Mouse (Mus musculus) MEL (cell line): ENCODE measurements around the gene Colgalt2. TPM values are rescaled to one million over a fixed set of nuclear protein-coding genes. Genes with fewer than 3 reads are reported as not detected.

Source experiments
- DNase-seq: peaks from one replicate; pipeline ENCODE4 v3.0.0; 2011; ENCODE audit warnings: low read depth, low spot score
- H3K27ac ChIP-seq: 2 replicates; pipeline ENCODE4 v1.5.1; 2012; ENCODE audit warnings: low read depth, mild to moderate bottlenecking, control low read depth, low read length, moderate library complexity; ENCODE audit not compliant: control insufficient read depth
- H3K27me3 ChIP-seq, 2 experiments: fragments of 150-350 bp in 1 of 2; sonication (generic) in 1 of 2; 2 replicates each; pipeline ENCODE4 v1.6.1; 2012; ENCODE audit warnings: low read length in 2 of 2, mild to moderate bottlenecking in 2 of 2, improper control_type of control experiment in 1 of 2, moderate library complexity in 1 of 2; ENCODE audit not compliant: insufficient read depth in 2 of 2, control insufficient read depth in 1 of 2
- H3K36me3 ChIP-seq, 2 experiments: 2 replicates each; pipeline ENCODE4 v1.6.1; 2012 to 2014; ENCODE audit warnings: low read length in 2 of 2, improper control_type of control experiment in 1 of 2, inconsistent platforms in 1 of 2, mild to moderate bottlenecking in 1 of 2; ENCODE audit not compliant: insufficient read depth in 2 of 2, control insufficient read depth in 1 of 2
- H3K4me1 ChIP-seq, 2 experiments: fragments of 150-350 bp in 1 of 2; sonication (generic) in 1 of 2; 2 replicates each; pipeline ENCODE4 v1.6.1; 2012; ENCODE audit warnings: low read length in 2 of 2, improper control_type of control experiment in 1 of 2, mild to moderate bottlenecking in 1 of 2; ENCODE audit not compliant: insufficient read depth in 2 of 2, control insufficient read depth in 1 of 2
- H3K4me3 ChIP-seq, 2 experiments: fragments of 150-350 bp in 1 of 2; sonication (generic) in 1 of 2; 2 replicates each; pipeline ENCODE4 v1.5.1; 2012; ENCODE audit warnings: low read depth in 2 of 2, low read length in 2 of 2, mild to moderate bottlenecking in 2 of 2, moderate library complexity in 2 of 2, control low read depth in 1 of 2, improper control_type of control experiment in 1 of 2; ENCODE audit not compliant: control insufficient read depth in 1 of 2, insufficient read depth in 1 of 2
- H3K79me2 ChIP-seq: 2 replicates; pipeline ENCODE4 v1.6.1; 2012; ENCODE audit warnings: mild to moderate bottlenecking, low read length, moderate library complexity; ENCODE audit not compliant: control insufficient read depth, poor library complexity, insufficient read depth
- H3K9ac ChIP-seq: 2 replicates; pipeline ENCODE4 v1.6.1; 2012; ENCODE audit warnings: low read depth, mild to moderate bottlenecking, control low read depth, low read length, moderate library complexity; ENCODE audit not compliant: control insufficient read depth, poor library complexity, severe bottlenecking
- H3K9me3 ChIP-seq: fragments of 150-350 bp; sonication (generic); replicated peaks from 2 replicates; pipeline ENCODE4 v1.6.1; 2012; ENCODE audit warnings: mild to moderate bottlenecking, low read length, improper control_type of control experiment, moderate library complexity; ENCODE audit not compliant: insufficient read depth
- BHLHE40 ChIP-seq: IDR thresholded peaks from 2 replicates; pipeline ENCODE4 v1.6.1; 2012; ENCODE audit warnings: low read depth, mild to moderate bottlenecking, inconsistent platforms, low read length, improper control_type of control experiment, borderline replicate concordance
- CHD1 ChIP-seq: IDR thresholded peaks from 2 replicates; pipeline ENCODE4 v1.6.1; 2012; ENCODE audit warnings: low read depth, mild to moderate bottlenecking, inconsistent platforms, low read length, improper control_type of control experiment
- CHD2 ChIP-seq: IDR thresholded peaks from 2 replicates; pipeline ENCODE4 v1.6.1; 2011; ENCODE audit warnings: low read length, improper control_type of control experiment
- CTCF ChIP-seq, 3 experiments: IDR thresholded peaks in 2 of 3; conservative IDR thresholded peaks in 1 of 3; 2 replicates each; pipeline ENCODE4 v1.5.1; 2011 to 2012; ENCODE audit warnings: low read length in 3 of 3, low read depth in 2 of 3, mild to moderate bottlenecking in 2 of 3, improper control_type of control experiment in 1 of 3, inconsistent platforms in 1 of 3, mixed read lengths in 1 of 3, moderate library complexity in 1 of 3; ENCODE audit not compliant: control insufficient read depth in 1 of 3, insufficient read depth in 1 of 3, poor library complexity in 1 of 3, severe bottlenecking in 1 of 3
- ELF1 ChIP-seq: IDR thresholded peaks from 2 replicates; pipeline ENCODE4 v1.6.1; 2014; ENCODE audit warnings: low read depth, mild to moderate bottlenecking, inconsistent platforms, low read length, improper control_type of control experiment, moderate library complexity
- EP300 ChIP-seq, 2 experiments: IDR thresholded peaks; 2 replicates each; pipeline ENCODE4 v1.6.1; 2011; ENCODE audit warnings: improper control_type of control experiment in 2 of 2, low read length in 2 of 2, low read depth in 1 of 2, mild to moderate bottlenecking in 1 of 2
- GATA1 ChIP-seq: IDR thresholded peaks from 2 replicates; pipeline ENCODE4 v1.6.1; 2011; ENCODE audit warnings: low read depth, low read length, improper control_type of control experiment
- MAFK ChIP-seq: IDR thresholded peaks from 2 replicates; pipeline ENCODE4 v1.6.1; 2011; ENCODE audit warnings: low read depth, mild to moderate bottlenecking, low read length, improper control_type of control experiment, borderline replicate concordance
- MXI1 ChIP-seq: IDR thresholded peaks from 2 replicates; pipeline ENCODE4 v1.6.1; 2011; ENCODE audit warnings: mild to moderate bottlenecking, low read depth, low read length, improper control_type of control experiment
- MYC ChIP-seq: IDR thresholded peaks from 2 replicates; pipeline ENCODE4 v1.6.1; 2011; ENCODE audit warnings: low read depth, mild to moderate bottlenecking, low read length, improper control_type of control experiment, moderate library complexity
- POLR2A ChIP-seq, 2 experiments: IDR thresholded peaks; 2 replicates each; pipeline ENCODE4 v1.6.1; 2011 to 2012; ENCODE audit warnings: low read length in 2 of 2, mild to moderate bottlenecking in 2 of 2, control low read depth in 1 of 2, improper control_type of control experiment in 1 of 2, low read depth in 1 of 2, moderate library complexity in 1 of 2; ENCODE audit not compliant: control insufficient read depth in 1 of 2, insufficient read depth in 1 of 2, poor library complexity in 1 of 2
- POLR2AphosphoS5 ChIP-seq: IDR thresholded peaks from 2 replicates; pipeline ENCODE4 v1.6.1; 2012; ENCODE audit warnings: low read depth, borderline replicate concordance, mild to moderate bottlenecking, inconsistent platforms, low read length, moderate library complexity, mixed read lengths
- RAD21 ChIP-seq: IDR thresholded peaks from 2 replicates; pipeline ENCODE4 v1.6.1; 2011; ENCODE audit warnings: mild to moderate bottlenecking, low read depth, low read length, improper control_type of control experiment
- RCOR1 ChIP-seq: IDR thresholded peaks from 2 replicates; pipeline ENCODE4 v1.6.1; 2012; ENCODE audit warnings: low read depth, mild to moderate bottlenecking, inconsistent platforms, low read length, improper control_type of control experiment
- SMC3 ChIP-seq: IDR thresholded peaks from 2 replicates; pipeline ENCODE4 v1.6.1; 2011; ENCODE audit warnings: low read depth, low read length, improper control_type of control experiment
- TAL1 ChIP-seq: IDR thresholded peaks from 2 replicates; pipeline ENCODE4 v1.6.1; 2012; ENCODE audit warnings: mild to moderate bottlenecking, inconsistent platforms, low read length, moderate library complexity, mixed read lengths
- TCF12 ChIP-seq: IDR thresholded peaks from 2 replicates; pipeline ENCODE4 v1.6.1; 2014; ENCODE audit warnings: low read depth, mild to moderate bottlenecking, inconsistent platforms, low read length, improper control_type of control experiment, moderate library complexity
- USF1 ChIP-seq: IDR thresholded peaks from 2 replicates; pipeline ENCODE4 v1.6.1; 2014; ENCODE audit warnings: low read depth, mild to moderate bottlenecking, inconsistent platforms, low read length, improper control_type of control experiment, moderate library complexity
- USF2 ChIP-seq, 2 experiments: IDR thresholded peaks; 2 replicates each; pipeline ENCODE4 v1.6.1; 2011 to 2012; ENCODE audit warnings: improper control_type of control experiment in 2 of 2, low read length in 2 of 2, borderline replicate concordance in 1 of 2, inconsistent platforms in 1 of 2, low read depth in 1 of 2, mild to moderate bottlenecking in 1 of 2; ENCODE audit not compliant: insufficient read depth in 1 of 2
- ZC3H11A ChIP-seq: IDR thresholded peaks from 2 replicates; pipeline ENCODE4 v1.6.1; 2012; ENCODE audit warnings: low read depth, mild to moderate bottlenecking, inconsistent platforms, low read length, improper control_type of control experiment
- ZKSCAN1 ChIP-seq: IDR thresholded peaks from 2 replicates; pipeline ENCODE4 v1.6.1; 2012; ENCODE audit warnings: low read depth, mild to moderate bottlenecking, inconsistent platforms, low read length, improper control_type of control experiment, moderate library complexity
- ZMIZ1 ChIP-seq: IDR thresholded peaks from 2 replicates; pipeline ENCODE4 v1.6.1; 2012; ENCODE audit warnings: low read depth, mild to moderate bottlenecking, inconsistent platforms, low read length, improper control_type of control experiment, moderate library complexity
- ZNF384 ChIP-seq: IDR thresholded peaks from 2 replicates; pipeline ENCODE4 v1.6.1; 2012; ENCODE audit warnings: low read depth, mild to moderate bottlenecking, inconsistent platforms, low read length, improper control_type of control experiment
- polyA plus RNA-seq, 2 experiments: library from polyadenylated mRNA; stranded (reverse) in 1 of 2; unstranded in 1 of 2; fragments of >175 nt in 1 of 2; fragments of >200 nt in 1 of 2; gene quantifications; 2 replicates each; pipeline versions ENCODE4 v1.2.1 to v1.2.4; 2012; ENCODE audit warnings: low replicate concordance in 2 of 2, low read depth in 1 of 2; ENCODE audit not compliant: insufficient read length in 2 of 2, insufficient read depth in 1 of 2, missing spikeins in 1 of 2
- total RNA-seq: library from RNA; depleted of rRNA; stranded (reverse); fragments of 300-350 nt; gene quantifications from 2 replicates; pipeline ENCODE4 v1.2.3, GENCODE M21; 2012

Gene Colgalt2
- total and polyA plus RNA-seq, 3 experiments: not detected

DNA sequence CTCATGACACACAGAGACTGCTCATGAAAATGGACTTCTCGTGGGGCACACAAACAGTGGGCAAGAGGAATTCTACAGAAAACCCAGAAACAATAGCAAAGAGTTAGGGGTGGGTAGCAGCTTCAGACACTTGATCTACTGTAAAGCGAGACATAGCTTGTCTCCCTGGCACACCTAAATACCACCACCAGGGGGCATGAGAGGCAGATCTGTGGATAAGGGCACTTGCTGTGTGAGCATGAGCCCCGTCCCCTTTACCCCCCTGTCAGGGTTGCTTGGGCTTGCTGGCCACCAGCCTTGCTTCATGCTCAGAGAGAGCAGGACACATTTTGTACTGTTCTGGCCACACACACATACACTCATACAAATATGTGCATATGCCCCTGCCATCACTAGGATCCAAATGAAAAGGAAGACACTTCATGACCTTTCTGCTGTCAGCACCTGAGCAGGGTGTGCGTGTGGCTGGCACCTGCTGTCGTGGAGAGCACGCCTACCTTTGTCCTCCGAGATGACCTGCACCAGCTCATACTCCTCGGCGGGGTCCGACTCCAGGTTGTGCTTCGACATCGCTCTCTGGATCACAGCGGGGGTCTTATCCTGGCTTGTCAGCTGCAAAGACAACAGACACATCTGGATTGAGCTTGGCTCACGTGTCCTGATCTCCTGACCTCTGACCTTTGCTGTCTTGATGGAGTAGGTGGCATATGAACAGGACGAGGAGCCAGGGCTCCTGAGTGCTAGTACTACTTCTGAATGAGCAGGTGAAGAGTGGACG lies 121.4 kb downstream of the Colgalt2 start:
- Histone ChIP-seq H3K9ac (no peak overlapping the region), H3K36me3 (peaks cover 0 to 8% of the 10 kb centered on the region in 2 experiments; a peak in 2 of 4 replicates), H3K27me3 (peaks cover 0 to 3% of the 10 kb centered on the region in 2 experiments; a peak in 2 of 4 replicates), H3K9me3 (no peaks in the 10 kb centered on the region), H3K4me3 (no peak overlapping the region), H3K4me1 (peaks cover 5 to 22% of the 10 kb centered on the region in 2 experiments), H3K27ac (no peak overlapping the region), H3K79me2 (no peaks in the 10 kb centered on the region)
- peak; percentile 65 for DNase-seq
- peak; percentile 78 for TF ChIP-seq SMC3
- no peak for TF ChIP-seq ELF1
- TF ChIP-seq MXI1: no peak
- peak; percentile 63 for TF ChIP-seq GATA1
- no peak for TF ChIP-seq TCF12
- TF ChIP-seq CTCF (IDR thresholded peaks at IDR 0.05 in 2 of 3, conservative IDR thresholded peaks at IDR 0.05 in 1 of 3; ENCODE audit: control insufficient read depth in 1 of 3, insufficient read depth in 1 of 3, low read depth in 2 of 3, low read length in 3 of 3, poor library complexity in 1 of 3, severe bottlenecking in 1 of 3): peak; percentile 73 to 80 (median 74)
- no peak for TF ChIP-seq ZMIZ1
- peak; percentile 41; the same call in 1 of the 2 replicates for TF ChIP-seq ZC3H11A
- TF ChIP-seq ZNF384: no peak
- no peak for TF ChIP-seq MAFK
- TF ChIP-seq RCOR1: no peak
- TF ChIP-seq RAD21: peak; percentile 43

DNA sequence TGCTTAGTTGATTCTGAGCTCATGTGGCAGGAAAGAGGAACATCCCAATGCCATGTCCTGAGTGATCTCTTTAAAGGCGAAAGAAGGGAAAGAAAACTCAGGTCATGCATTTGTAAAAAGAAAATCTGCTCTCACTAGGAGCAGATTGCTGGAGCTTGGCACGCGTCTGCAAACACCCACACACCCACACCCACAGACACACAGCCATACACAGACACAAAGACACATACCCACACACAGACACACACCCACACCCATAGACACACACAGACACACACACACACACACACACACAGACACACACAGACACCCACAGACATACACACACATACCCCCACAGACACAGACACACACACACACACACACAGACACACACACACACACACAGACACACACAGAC lies 122.6 kb downstream of the Colgalt2 start:
- Histone ChIP-seq H3K27ac (no peak overlapping the region), H3K36me3 (peaks cover 0 to 8% of the 10 kb centered on the region in 2 experiments; a peak in 2 of 4 replicates), H3K4me3 (no peak overlapping the region), H3K9me3 (no peaks in the 10 kb centered on the region), H3K79me2 (no peaks in the 10 kb centered on the region), H3K4me1 (peaks cover 5 to 22% of the 10 kb centered on the region in 2 experiments), H3K27me3 (no peaks in the 10 kb centered on the region; a peak in 1 of 4 replicates), H3K9ac (no peak overlapping the region)
- TF ChIP-seq POLR2A (IDR thresholded peaks at IDR 0.05; ENCODE audit: control insufficient read depth in 1 of 2, insufficient read depth in 1 of 2, low read depth in 1 of 2, low read length in 2 of 2, poor library complexity in 1 of 2) (no peak), MYC (no peak), RAD21 (no peak), ZNF384 (no peak), ZKSCAN1 (no peak), CHD2 (no peak), POLR2AphosphoS5 (no peak), EP300 (IDR thresholded peaks at IDR 0.05; ENCODE audit: low read depth in 1 of 2, low read length in 2 of 2) (no peak), CHD1 (no peak), USF1 (no peak), USF2 (IDR thresholded peaks at IDR 0.05; ENCODE audit: borderline replicate concordance in 1 of 2, insufficient read depth in 1 of 2, low read depth in 1 of 2, low read length in 2 of 2) (no peak), ZMIZ1 (no peak), BHLHE40 (no peak), TAL1 (no peak), GATA1 (no peak)
- DNase-seq: no peak
